Mouse (Mus musculus) cerebellum, postnatal 36 days (tissue): Measurements from ENCODE around the gene Far2.
"Not testable (repeated sequence)": the region's sequence is repeated elsewhere in the genome, so short reads cannot be mapped to it uniquely, and the experiment has no call there.

Source experiments
- DNase-seq, 2 experiments: peaks; one replicate each; pipeline ENCODE4 v3.0.0; 2021 to 2022; ENCODE audit warnings: mixed read lengths in 2 of 2

Far2 gene

GRCm38 (mm10) chr6:148120703-148121102, 73.6 kb downstream of the Far2 start:
- DNase-seq, result no peak

GRCm38 (mm10) chr6:148126851-148127250, 79.8 kb downstream of the Far2 start:
- DNase-seq, result not testable (repeated sequence)

GRCm38 (mm10) chr6:148132314-148132713, 85.3 kb downstream of the Far2 start:
- no peak for DNase-seq

GRCm38 (mm10) chr6:148133536-148133935, 86.5 kb downstream of the Far2 start:
- DNase-seq, result no peak

GRCm38 (mm10) chr6:148135769-148136382, 88.8 kb downstream of the Far2 start:
- DNase-seq, result peak; percentile 75 to 76

GRCm38 (mm10) chr6:148139288-148139995, 92.4 kb downstream of the Far2 start:
- DNase-seq, result no peak

- no peak for DNase-seq
Measured at GRCm38 (mm10) chr6:148141874-148142273, 94.8 kb downstream of the Far2 start.

- DNase-seq, result no peak
Measured at GRCm38 (mm10) chr6:148142421-148142820, 95.4 kb downstream of the Far2 start.

GRCm38 (mm10) chr6:148152305-148152704, 105.2 kb downstream of the Far2 start:
- not testable (repeated sequence) for DNase-seq

GRCm38 (mm10) chr6:148172904-148173303, 125.8 kb downstream of the Far2 start:
- no peak for DNase-seq

GRCm38 (mm10) chr6:148185694-148186093, 138.6 kb downstream of the Far2 start:
- no peak for DNase-seq

- no peak for DNase-seq
Measured at GRCm38 (mm10) chr6:148193972-148194701, 147.1 kb downstream of the Far2 start.

- DNase-seq, result no peak
Measured at GRCm38 (mm10) chr6:148199177-148199576, 152.1 kb downstream of the Far2 start.

- no peak for DNase-seq
Measured at GRCm38 (mm10) chr6:148199729-148200128, 152.7 kb downstream of the Far2 start.

GRCm38 (mm10) chr6:148205134-148205533, 158.1 kb downstream of the Far2 start:
- DNase-seq, result no peak

- DNase-seq, result no peak
Measured at GRCm38 (mm10) chr6:148207522-148207921, 160.5 kb downstream of the Far2 start.

- DNase-seq, result no peak
Measured at GRCm38 (mm10) chr6:148211391-148211876, 164.4 kb downstream of the Far2 start.

GRCm38 (mm10) chr6:148211897-148212680, 165.0 kb downstream of the Far2 start, which contains the start of gene Ergic2:
TSS of gene Ergic2 (minus strand) at chr6:148212374.
- DNase-seq, result peak; percentile 96 to 99

GRCm38 (mm10) chr6:148214765-148215164, 167.7 kb downstream of the Far2 start:
- DNase-seq, result peak; percentile 38 to 43

GRCm38 (mm10) chr6:148216752-148217151, 169.7 kb downstream of the Far2 start:
- no peak for DNase-seq

GRCm38 (mm10) chr6:148218235-148219076, 171.4 kb downstream of the Far2 start:
- DNase-seq, result no peak

GRCm38 (mm10) chr6:148222686-148223085, 175.6 kb downstream of the Far2 start:
- DNase-seq, result no peak
